Mouse (Mus musculus) hematopoietic stem cell, adult 5-6 weeks (primary cell): ENCODE data around the gene C2cd2. TPM values are rescaled to one million over a fixed set of nuclear protein-coding genes. Genes with fewer than 3 reads are reported as not detected.

Experiments used
- total RNA-seq: library from RNA; stranded (forward); fragments of 172-1452, 232-1000 nt; gene quantifications from 2 replicates; pipeline ENCODE4 v1.2.3, GENCODE M21; 2017

C2cd2 gene
- total RNA-seq, 1 experiment from 2014 or later, result 14.0 TPM

Other genes with a start within 250 kb of the C2cd2 start
- not detected in 2 replicates for gene Ripk4, start 198.8 kb downstream of the C2cd2 start, total RNA-seq
- gene Prdm15, start 110.7 kb downstream of the C2cd2 start, total RNA-seq, result 9.4 and 9.5 TPM in 2 replicates
- gene Zbtb21, start within 50 bp of the C2cd2 start, total RNA-seq, result 18.4 and 32.8 TPM in 2 replicates
- 63.9 and 137 TPM in 2 replicates for gene B230307C23Rik, start 34.7 kb upstream of the C2cd2 start, total RNA-seq
- gene A630089N07Rik, start 119.9 kb upstream of the C2cd2 start, total RNA-seq, result 60.0 and 71.3 TPM in 2 replicates